Mouse (Mus musculus) hindbrain, embryonic 14.5 days (tissue): ENCODE measurements around the gene Daw1. TPM values are rescaled to one million over a fixed set of nuclear protein-coding genes. Genes with fewer than 3 reads are reported as not detected.

Experiments
- ATAC-seq: fragments of 200-750 bp; cut with Nextera tagmentation; 2 replicates; pipeline ENCODE4 v1.8.0; 2017; ENCODE audit warnings: moderate number of reproducible peaks, mild to moderate bottlenecking, moderate TSS enrichment, moderate library complexity; ENCODE audit not compliant: low FRiP score
- DNase-seq: peaks from one replicate; pipeline ENCODE4 v3.0.0-alpha.2; 2015; ENCODE audit warnings: low spot score
- H3K27ac ChIP-seq: fragments of 300-500 bp; sonication (generic); 2 replicates; pipeline ENCODE4 v1.5.1; 2014; ENCODE audit warnings: mild to moderate bottlenecking, moderate library complexity
- H3K27me3 ChIP-seq: fragments of 300-500 bp; sonication (generic); 2 replicates; pipeline ENCODE4 v1.6.1; 2014; ENCODE audit warnings: mild to moderate bottlenecking, low read length, mixed read lengths; ENCODE audit not compliant: control insufficient read depth, insufficient read depth
- H3K36me3 ChIP-seq: fragments of 300-500 bp; sonication (generic); replicated peaks from 2 replicates; pipeline ENCODE4 v1.6.1; 2014; ENCODE audit not compliant: control insufficient read depth, insufficient read depth
- H3K4me1 ChIP-seq: fragments of 300-500 bp; sonication (generic); replicated peaks from 2 replicates; pipeline ENCODE4 v1.6.1; 2014; ENCODE audit warnings: antibody characterized with exemption, low read length, mixed read lengths; ENCODE audit not compliant: control insufficient read depth, insufficient read depth
- H3K4me2 ChIP-seq: fragments of 300-500 bp; sonication (generic); replicated peaks from 2 replicates; pipeline ENCODE4 v1.6.1; 2014; ENCODE audit warnings: mild to moderate bottlenecking, moderate library complexity
- H3K4me3 ChIP-seq: fragments of 300-500 bp; sonication (generic); replicated peaks from 2 replicates; pipeline ENCODE4 v1.5.1; 2014; ENCODE audit warnings: mild to moderate bottlenecking, low read length
- H3K9ac ChIP-seq: fragments of 300-500 bp; sonication (generic); 2 replicates; pipeline ENCODE4 v1.6.1; 2014
- H3K9me3 ChIP-seq: fragments of 300-500 bp; sonication (generic); 2 replicates; pipeline ENCODE4 v1.6.1; 2016; ENCODE audit warnings: low read length; ENCODE audit not compliant: control insufficient read depth
- WGBS: fragments of 180-500 bp; shearing (Covaris S2); extraction: QIAGEN DNeasy Blood & Tissue Kit; methylation state at CpG from one replicate; pipeline ENCODE4 v1.1.7; 2014; 5-methylcytosine and 5-hydroxymethylcytosine counted together
- polyA plus RNA-seq: library from polyadenylated mRNA; unstranded; fragments of >200 nt; fragmentation: Nextera tagmentation; extraction: Ambion mirVana; gene quantifications from 2 replicates; pipeline ENCODE4 v1.2.1, GENCODE M21; 2014

Gene Daw1
- polyA plus RNA-seq, 1 experiment from 2014 or later, result 2.0 TPM

DNA sequence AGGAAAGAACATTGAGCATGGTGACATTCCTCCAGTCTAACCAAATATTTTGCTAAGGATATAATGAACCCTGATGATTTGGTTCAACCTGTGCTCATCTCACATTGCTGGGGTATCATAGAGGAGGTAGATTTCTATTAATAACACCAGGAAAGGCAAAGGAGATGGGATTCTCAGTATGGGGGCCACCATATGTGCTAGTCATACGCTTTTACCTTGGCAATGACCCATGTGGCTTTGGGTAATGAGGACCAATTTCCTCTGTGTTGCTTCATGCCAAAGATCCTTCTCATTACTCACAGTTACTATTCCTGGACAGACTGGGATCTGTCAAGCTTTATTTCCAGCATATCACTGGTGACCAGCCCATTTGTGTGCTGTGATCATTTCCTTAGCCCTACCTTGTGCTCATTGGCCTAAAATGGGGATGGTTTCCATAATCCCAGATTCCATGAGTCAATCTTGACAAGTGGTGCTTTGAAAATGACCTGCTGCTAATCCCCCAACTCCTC lies 88.7 kb downstream of the Daw1 start:
- Histone ChIP-seq H3K9ac (no peak overlapping the region), H3K4me2 (no peak overlapping the region), H3K4me1 (no peaks in the 10 kb centered on the region), H3K27ac (no peak overlapping the region), H3K36me3 (no peaks in the 10 kb centered on the region), H3K4me3 (no peak overlapping the region), H3K9me3 (no peaks in the 10 kb centered on the region), H3K27me3 (no peaks in the 10 kb centered on the region)
- no peak for ATAC-seq
- 80% methylated on average over 1 of the region's 1 CpGs for WGBS
- DNase-seq, result no peak

DNA sequence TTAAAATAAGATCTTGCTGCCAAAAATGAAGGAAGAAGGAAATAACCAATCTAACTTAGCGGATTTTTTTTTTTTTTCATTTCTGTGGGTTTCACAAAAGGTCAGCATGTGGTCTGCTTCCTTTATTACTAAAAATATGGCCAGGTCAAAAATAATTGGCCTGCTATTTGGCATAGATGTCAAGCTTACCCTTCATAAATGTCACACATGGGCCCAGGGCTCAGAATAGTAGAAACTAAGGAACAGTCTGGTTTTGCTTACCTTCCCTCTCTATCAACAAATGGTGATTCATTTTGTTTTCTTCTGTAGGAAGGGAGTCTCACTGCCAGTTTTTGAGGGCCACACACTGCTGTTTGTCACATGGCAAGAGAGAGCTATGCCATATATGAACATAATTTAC lies 92.2 kb downstream of the Daw1 start:
- H3K4me2 ChIP-seq, result no peak overlapping the region
- no peak overlapping the region for H3K9ac ChIP-seq
- H3K27me3 ChIP-seq, result no peaks in the 10 kb centered on the region
- no peaks in the 10 kb centered on the region for H3K36me3 ChIP-seq
- DNase-seq (no peak), ATAC-seq (no peak)
- no peak overlapping the region for H3K4me3 ChIP-seq
- WGBS, result 91% methylated on average over 1 of the region's 1 CpGs
- H3K9me3 ChIP-seq, result no peaks in the 10 kb centered on the region
- H3K27ac ChIP-seq, result no peak overlapping the region
- no peaks in the 10 kb centered on the region for H3K4me1 ChIP-seq

Other genes with a start within 250 kb of the Daw1 start
- not detected in 2 replicates for gene A030005L19Rik, start 246.4 kb upstream of the Daw1 start, polyA plus RNA-seq
- gene A030014E15Rik, start 234.8 kb upstream of the Daw1 start, polyA plus RNA-seq, result not detected in 2 replicates
- gene Gm6217, start 228.4 kb upstream of the Daw1 start, polyA plus RNA-seq, result not detected in 2 replicates
- gene A030003K21Rik, start 216.4 kb upstream of the Daw1 start, polyA plus RNA-seq, result not detected in 2 replicates
- not detected in 2 replicates for gene Gm7544, start 203.7 kb upstream of the Daw1 start, polyA plus RNA-seq
- gene Gm47955, start 199.5 kb upstream of the Daw1 start, polyA plus RNA-seq, result not detected in 2 replicates
- not detected in 2 replicates for gene Gm47959, start 159.2 kb upstream of the Daw1 start, polyA plus RNA-seq
- 0.98 and 1.5 TPM in 2 replicates for gene Slc19a3, start 121.3 kb upstream of the Daw1 start, polyA plus RNA-seq
- not detected in 2 replicates for gene Krtap28-10, start 117.3 kb upstream of the Daw1 start, polyA plus RNA-seq
- not detected in 2 replicates for gene Gm47969, start 114.8 kb upstream of the Daw1 start, polyA plus RNA-seq
- not detected in 2 replicates for gene A030005K14Rik, start 100.4 kb upstream of the Daw1 start, polyA plus RNA-seq
- gene Krtap28-13, start 98.8 kb upstream of the Daw1 start, polyA plus RNA-seq, result not detected in 2 replicates
- gene Ccl20, start 43.0 kb upstream of the Daw1 start, polyA plus RNA-seq, result not detected in 2 replicates
- gene Sphkap, start 248.4 kb downstream of the Daw1 start, polyA plus RNA-seq, result 18.8 and 25.6 TPM in 2 replicates